Mouse (Mus musculus): ENCODE measurements around the gene Angptl4. TPM values are rescaled to one million over a fixed set of nuclear protein-coding genes. Genes with fewer than 3 reads are reported as not detected.
"Not testable (repeated sequence)": the region's sequence is repeated elsewhere in the genome, so short reads cannot be mapped to it uniquely, and the experiment has no call there.

Angptl4 gene
- 21.6 and 23.3 TPM in 2 replicates for polyA plus RNA-seq (2015; fragmentation: Nextera tagmentation; extraction: Ambion mirVana)

- peak; percentile 79 for ATAC-seq (ENCODE audit: low FRiP score)
- Histone ChIP-seq H3K9me3 (replicated peaks) (no peaks in the 10 kb centered on the region), H3K36me3 (no peaks in the 10 kb centered on the region; the same call in 1 of the 2 replicates), H3K27me3 (replicated peaks) (peaks cover 3% of the 10 kb centered on the region; the same call in 1 of the 2 replicates), H3K9ac (replicated peaks) (peak within 1 kb of the TSS; percentile 48), H3K4me3 (replicated peaks) (peak within 1 kb of the TSS; percentile 52), H3K27ac (replicated peaks) (peak within 1 kb of the TSS; percentile 73), H3K4me2 (peak within 1 kb of the TSS; percentile 95), H3K4me1 (peaks cover 31% of the 10 kb centered on the region)
- 2% methylated on average over 50 of the region's 50 CpGs for WGBS
These were observed at the start of gene Angptl4 for GRCm38 (mm10) chr17:33781124-33781977. Angptl4 (minus strand) TSS chr17:33781830.

DNA sequence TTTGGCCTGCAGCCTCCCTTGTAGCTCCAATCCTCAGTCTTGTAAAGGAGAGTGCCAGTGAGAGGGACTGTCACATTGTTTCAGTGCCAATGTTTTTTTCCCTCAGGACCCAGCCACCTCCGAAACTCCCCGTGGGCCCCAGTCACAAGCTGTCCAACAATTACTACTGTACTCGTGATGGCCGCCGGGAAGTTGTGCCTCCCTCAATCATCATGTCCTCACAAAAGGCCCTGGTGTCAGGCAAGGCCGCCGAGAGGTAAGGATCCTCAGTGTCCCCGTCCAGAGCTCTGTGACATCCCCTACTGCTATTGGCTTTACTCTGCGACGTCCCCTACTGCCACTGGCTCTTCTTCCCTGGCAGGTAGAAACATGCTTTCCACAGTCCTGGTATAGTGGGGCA, 47.9 kb upstream of the Angptl4 start:
- no peak for ATAC-seq (ENCODE audit: low FRiP score)
- peak overlapping the region; percentile 18 for H3K27ac ChIP-seq (replicated peaks)
- H3K36me3 ChIP-seq: peaks cover 53% of the 10 kb centered on the region

GRCm38 (mm10) chr17:33828892-33829291, 47.3 kb upstream of the Angptl4 start:
- no peak overlapping the region for H3K4me3 ChIP-seq (replicated peaks)
- H3K27ac ChIP-seq (replicated peaks): no peak overlapping the region
- no peak for ATAC-seq (ENCODE audit: low FRiP score)
- no peaks in the 10 kb centered on the region for H3K27me3 ChIP-seq (replicated peaks)
- peaks cover 46% of the 10 kb centered on the region for H3K36me3 ChIP-seq
- WGBS: 48% methylated on average over 2 of the region's 2 CpGs
- H3K4me2 ChIP-seq: no peak overlapping the region
- peak overlapping the region; percentile 17; the same call in 1 of the 2 replicates for H3K9ac ChIP-seq (replicated peaks)
- no peaks in the 10 kb centered on the region for H3K9me3 ChIP-seq (replicated peaks)
- H3K4me1 ChIP-seq: peaks cover 35% of the 10 kb centered on the region

More for the DNA sequence above, 47.9 kb upstream of the Angptl4 start:
- Histone ChIP-seq H3K4me1 (peaks cover 35% of the 10 kb centered on the region), H3K4me3 (replicated peaks) (no peak overlapping the region), H3K9ac (replicated peaks) (no peak overlapping the region), H3K27me3 (replicated peaks) (no peaks in the 10 kb centered on the region), H3K4me2 (no peak overlapping the region), H3K9me3 (replicated peaks) (no peaks in the 10 kb centered on the region)
- 84% methylated on average over 10 of the region's 10 CpGs for WGBS

DNA sequence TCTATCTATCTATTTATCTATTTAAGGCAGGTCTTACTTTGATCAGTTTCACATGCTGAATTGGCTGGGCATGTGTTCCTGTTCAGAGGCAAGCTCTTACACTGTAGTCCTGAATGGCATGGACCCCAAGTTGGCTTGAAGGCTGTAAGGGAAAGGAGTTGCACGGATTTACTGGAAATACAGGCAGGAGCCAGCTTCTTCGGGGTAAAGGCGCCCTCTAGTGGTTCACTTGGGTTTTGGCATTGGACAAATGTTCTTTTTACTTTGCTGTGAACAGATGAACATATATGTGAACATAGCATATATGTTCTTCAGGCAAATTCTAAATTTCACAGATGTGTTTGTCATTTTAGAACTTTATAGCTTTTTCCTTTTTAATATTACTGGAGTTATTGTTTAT, 45.2 kb upstream of the Angptl4 start:
- Histone ChIP-seq H3K27me3 (replicated peaks) (no peaks in the 10 kb centered on the region), H3K4me3 (replicated peaks) (no peak overlapping the region), H3K9me3 (replicated peaks) (no peaks in the 10 kb centered on the region), H3K9ac (replicated peaks) (no peak overlapping the region; the same call in 1 of the 2 replicates), H3K4me1 (peaks cover 55% of the 10 kb centered on the region), H3K4me2 (no peak overlapping the region), H3K27ac (replicated peaks) (no peak overlapping the region), H3K36me3 (peaks cover 39% of the 10 kb centered on the region)
- 0% methylated on average over 3 of the region's 3 CpGs for WGBS
- ATAC-seq (ENCODE audit: low FRiP score): no peak

GRCm38 (mm10) chr17:33825462-33825861, 43.8 kb upstream of the Angptl4 start:
- Histone ChIP-seq H3K4me3 (replicated peaks) (peak overlapping the region; percentile 84), H3K9me3 (replicated peaks) (no peaks in the 10 kb centered on the region), H3K27me3 (replicated peaks) (no peaks in the 10 kb centered on the region), H3K9ac (replicated peaks) (peak overlapping the region; percentile 79; the same call in 1 of the 2 replicates), H3K27ac (replicated peaks) (no peak overlapping the region), H3K4me1 (peaks cover 59% of the 10 kb centered on the region), H3K4me2 (peak overlapping the region; percentile 91), H3K36me3 (peaks cover 41% of the 10 kb centered on the region)
- 81% methylated on average over 8 of the region's 8 CpGs for WGBS
- ATAC-seq (ENCODE audit: low FRiP score): no peak

DNA sequence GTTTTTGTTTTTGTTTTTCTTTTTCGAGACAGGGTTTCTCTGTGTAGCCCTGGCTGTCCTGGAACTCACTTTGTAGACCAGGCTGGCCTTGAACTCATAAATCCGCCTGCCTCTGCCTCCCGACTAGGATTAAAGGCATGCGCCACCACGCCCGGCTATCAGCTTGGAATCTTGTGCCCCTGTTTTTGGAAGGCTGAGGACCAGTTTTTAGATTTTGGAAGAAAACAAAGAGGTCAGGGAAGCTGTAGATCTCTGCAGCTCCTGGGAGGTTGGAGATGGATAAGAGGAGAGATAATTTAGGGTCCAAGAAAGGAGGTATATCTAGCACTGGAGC, 43.3 kb upstream of the Angptl4 start:
- H3K27me3 ChIP-seq (replicated peaks); ATAC-seq (ENCODE audit: low FRiP score); H3K9me3 ChIP-seq (replicated peaks): not testable (repeated sequence)
- Histone ChIP-seq H3K27ac (replicated peaks) (peak overlapping the region; percentile 92), H3K4me3 (replicated peaks) (peak overlapping the region; percentile 84), H3K9ac (replicated peaks) (peak overlapping the region; percentile 79), H3K4me1 (peaks cover 59% of the 10 kb centered on the region), H3K36me3 (peaks cover 41% of the 10 kb centered on the region), H3K4me2 (peak overlapping the region; percentile 91)
- WGBS: 6% methylated on average over 6 of the region's 6 CpGs

DNA sequence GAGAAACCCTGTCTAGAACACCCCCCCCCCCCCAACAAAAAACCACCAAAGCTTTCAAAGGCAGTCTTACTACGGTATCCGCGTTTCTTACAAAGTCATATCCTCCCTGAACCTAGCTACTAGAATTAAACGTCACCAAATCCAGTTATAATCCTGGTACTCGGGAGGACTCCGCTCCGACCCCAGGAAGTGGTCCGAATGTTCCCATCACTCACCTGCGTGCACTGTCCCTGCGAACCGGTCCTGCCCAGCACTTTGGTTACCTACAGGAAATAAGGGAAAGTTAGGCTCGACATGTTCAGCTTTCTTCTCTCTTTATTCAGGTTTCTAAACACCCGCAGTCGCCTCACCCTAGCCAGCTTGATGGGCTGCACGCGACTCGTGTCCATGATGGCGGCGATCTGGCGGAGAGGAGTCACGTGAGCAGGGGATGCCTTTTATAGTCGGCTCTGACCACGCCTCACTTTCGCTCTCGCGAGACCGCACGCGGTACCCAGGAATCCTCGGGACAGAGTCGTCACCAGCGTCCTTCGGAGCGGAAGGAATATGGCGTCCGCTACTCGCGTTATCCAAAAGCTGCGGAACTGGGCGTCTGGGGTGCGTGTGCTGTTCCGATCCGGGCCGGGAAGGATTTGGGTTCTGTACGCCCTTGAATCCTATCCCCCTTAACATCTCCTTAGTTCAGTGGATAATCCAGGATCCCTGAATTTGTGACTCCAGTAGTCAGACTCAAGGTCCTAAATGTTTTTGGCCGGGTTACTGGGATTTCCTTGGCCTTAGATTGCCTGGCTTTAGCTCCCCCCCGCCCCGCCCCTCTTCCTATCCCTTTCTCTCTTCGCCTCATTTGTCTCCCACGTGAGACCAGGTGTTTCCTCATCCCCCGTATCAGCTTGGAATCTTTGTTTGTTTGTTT, 42.7 kb upstream of the Angptl4 start, which contains the start of the genes Rps28 and Ndufa7:
TSS of gene Rps28 (minus strand) at position 479 of the 913 bp plus-strand sequence.
TSS of gene Ndufa7 (plus strand) at position 489 of the 913 bp plus-strand sequence.
- Histone ChIP-seq H3K36me3 (peaks cover 40% of the 10 kb centered on the region), H3K27ac (replicated peaks) (peak within 1 kb of the TSS; percentile 92), H3K4me1 (peaks cover 59% of the 10 kb centered on the region), H3K9me3 (replicated peaks) (no peaks in the 10 kb centered on the region), H3K9ac (replicated peaks) (peak within 1 kb of the TSS; percentile 79), H3K27me3 (replicated peaks) (no peaks in the 10 kb centered on the region), H3K4me3 (replicated peaks) (peak within 1 kb of the TSS; percentile 84), H3K4me2 (peak within 1 kb of the TSS; percentile 91)
- WGBS: under 1% methylated on average over 51 of the region's 51 CpGs
- ATAC-seq (ENCODE audit: low FRiP score): peak; percentile 94

DNA sequence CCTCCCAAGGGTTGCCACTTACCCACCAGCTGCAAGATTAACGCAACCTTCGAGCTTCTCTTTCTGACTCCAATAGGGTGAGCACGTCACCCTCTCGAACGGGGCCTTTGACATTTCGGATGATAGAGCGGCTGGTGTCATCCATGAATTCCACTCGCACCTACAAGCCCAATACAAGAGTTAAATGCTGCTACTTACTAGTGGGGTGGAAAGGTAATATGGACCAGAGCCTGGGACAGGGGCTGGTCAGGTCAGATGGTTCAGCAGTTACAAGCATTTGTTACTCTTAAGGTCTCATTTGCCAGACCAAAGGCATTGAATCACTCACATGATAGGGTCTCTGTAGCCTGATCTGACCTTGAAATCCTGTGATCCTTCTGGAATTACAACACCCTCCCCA, 41.5 kb upstream of the Angptl4 start:
- peak overlapping the region; percentile 91 for H3K4me2 ChIP-seq
- H3K9me3 ChIP-seq (replicated peaks); H3K27me3 ChIP-seq (replicated peaks); H3K27ac ChIP-seq (replicated peaks); ATAC-seq (ENCODE audit: low FRiP score): not testable (repeated sequence)
- WGBS: 90% methylated on average over 8 of the region's 8 CpGs
- H3K9ac ChIP-seq (replicated peaks): peak overlapping the region; percentile 79
- peak overlapping the region; percentile 84 for H3K4me3 ChIP-seq (replicated peaks)
- peaks cover 61% of the 10 kb centered on the region for H3K4me1 ChIP-seq
- H3K36me3 ChIP-seq: peaks cover 43% of the 10 kb centered on the region

- no peak for ATAC-seq (ENCODE audit: low FRiP score)
- Histone ChIP-seq H3K9ac (replicated peaks) (0 out of 2 replicates have a peak overlapping the region, but pooled peaks have one; percentile 3), H3K4me3 (replicated peaks) (0 out of 2 replicates have a peak overlapping the region, but pooled peaks have one; percentile 84), H3K27ac (replicated peaks) (no peak overlapping the region), H3K9me3 (replicated peaks) (no peaks in the 10 kb centered on the region), H3K4me2 (peak overlapping the region; percentile 91), H3K36me3 (peaks cover 39% of the 10 kb centered on the region), H3K27me3 (replicated peaks) (no peaks in the 10 kb centered on the region), H3K4me1 (peaks cover 61% of the 10 kb centered on the region)
- 93% methylated on average over 1 of the region's 1 CpGs for WGBS
These were observed 40.9 kb upstream of the Angptl4 start for GRCm38 (mm10) chr17:33822436-33822959.

DNA sequence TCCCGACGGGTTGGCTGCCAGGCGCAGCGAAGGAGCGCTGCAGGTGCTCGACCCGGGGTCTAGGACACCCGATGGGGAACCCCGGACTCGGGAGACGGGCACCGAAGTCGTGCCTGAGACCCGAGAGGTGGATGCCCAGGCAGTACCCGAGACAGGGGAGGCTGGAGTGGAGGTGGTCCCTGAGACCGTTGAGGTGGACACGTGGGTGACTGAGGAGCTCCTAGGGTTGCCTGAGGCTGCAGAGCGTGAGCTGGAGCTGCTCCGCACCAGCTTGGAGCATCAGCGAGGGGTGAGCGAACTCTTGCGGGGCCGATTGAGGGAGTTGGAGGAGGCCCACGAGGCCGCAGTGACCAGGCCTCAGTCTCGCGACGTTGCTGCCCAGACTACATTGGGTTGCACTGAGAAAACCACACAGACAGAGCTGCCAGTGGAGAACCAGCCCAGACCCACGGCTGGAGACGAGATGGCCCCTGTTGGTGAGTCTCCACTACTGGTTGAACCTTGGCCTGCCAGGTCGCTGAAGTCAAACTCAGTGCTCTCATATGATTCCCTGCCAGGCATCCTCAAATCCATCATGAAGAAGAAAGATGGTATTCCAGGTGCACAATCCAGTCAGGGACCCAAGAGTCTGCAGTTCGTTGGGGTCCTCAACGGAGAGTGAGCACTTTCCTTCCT, 36.5 kb upstream of the Angptl4 start:
- Histone ChIP-seq H3K4me1 (peaks cover 37% of the 10 kb centered on the region), H3K36me3 (peaks cover 39% of the 10 kb centered on the region), H3K4me2 (peak overlapping the region; percentile 79), H3K27me3 (replicated peaks) (no peaks in the 10 kb centered on the region), H3K9ac (replicated peaks) (peak overlapping the region; percentile 75), H3K9me3 (replicated peaks) (no peaks in the 10 kb centered on the region), H3K4me3 (replicated peaks) (peak overlapping the region; percentile 60), H3K27ac (replicated peaks) (peak overlapping the region; percentile 88)
- WGBS: 14% methylated on average over 33 of the region's 33 CpGs
- peak; percentile 67 for ATAC-seq (ENCODE audit: low FRiP score)

Data from neural tube, embryonic 15.5 days (tissue).